Mouse (Mus musculus): ENCODE data around the gene Tead1. TPM values are rescaled to one million over a fixed set of nuclear protein-coding genes. Genes with fewer than 3 reads are reported as not detected.

The Tead1 gene
- polyA plus RNA-seq, 1 experiment, result not detected

DNA sequence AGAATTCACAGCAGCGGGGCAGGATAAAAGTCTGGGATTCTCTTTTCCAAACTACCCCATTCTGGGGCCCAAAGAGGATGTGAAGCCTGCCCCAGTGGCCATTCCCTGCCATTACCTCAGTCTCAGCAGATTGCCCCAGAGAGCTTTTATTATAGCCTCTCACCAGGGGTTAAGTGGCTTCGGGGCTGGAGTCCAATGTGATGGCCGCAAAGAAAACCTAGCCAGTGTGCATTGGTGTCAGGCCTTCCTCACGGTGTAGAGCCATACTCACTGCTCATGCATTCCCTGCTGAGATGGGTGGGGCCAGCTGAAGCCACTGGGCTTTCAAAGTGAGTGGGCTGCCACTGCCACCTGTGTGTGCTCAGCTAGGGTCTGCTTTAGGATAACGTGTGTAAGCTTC, 175.4 kb downstream of the Tead1 start:
- TF ChIP-seq POLR2A (IDR thresholded peaks at IDR 0.05; ENCODE audit: insufficient read depth, low read depth, low read length) (no peak), CTCF (IDR thresholded peaks at IDR 0.05; ENCODE audit: insufficient read depth, low read depth, low read length) (no peak)
- Histone ChIP-seq H3K27ac (ENCODE audit: insufficient read depth, low read depth, low read length) (no peak overlapping the region), H3K4me1 (ENCODE audit: control insufficient read depth, insufficient read depth, low read length) (peaks cover 23% of the 10 kb centered on the region), H3K4me3 (ENCODE audit: insufficient read depth, low read depth, low read length) (no peak overlapping the region)
- whole genome bisulfite sequencing, result 60% methylated on average over 5 of the region's 5 CpGs

DNA sequence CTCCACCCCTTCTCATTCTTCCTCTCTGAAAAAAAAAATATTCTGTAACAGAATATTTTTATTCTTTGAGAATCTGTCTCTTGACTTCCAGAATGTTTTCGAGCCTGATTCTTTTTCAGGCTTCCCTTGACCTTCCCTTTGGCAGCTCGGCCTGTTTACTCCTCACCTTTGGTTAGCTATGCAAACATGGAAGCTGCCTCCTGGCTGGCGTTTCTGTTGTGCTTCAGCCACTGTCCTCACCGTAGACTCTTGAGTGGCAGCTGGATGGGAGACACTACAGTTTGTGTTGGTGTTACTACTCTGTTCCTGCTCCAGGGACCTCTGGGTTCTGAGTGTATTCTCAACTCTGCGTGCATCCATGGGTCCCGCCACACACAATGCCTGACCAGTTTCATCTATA, 176.3 kb downstream of the Tead1 start:
- Histone ChIP-seq H3K4me3 (ENCODE audit: insufficient read depth, low read depth, low read length) (no peak overlapping the region), H3K27ac (ENCODE audit: insufficient read depth, low read depth, low read length) (no peak overlapping the region), H3K4me1 (ENCODE audit: control insufficient read depth, insufficient read depth, low read length) (peaks cover 21% of the 10 kb centered on the region)
- WGBS, result 73% methylated on average over 6 of the region's 6 CpGs
- TF ChIP-seq POLR2A (IDR thresholded peaks at IDR 0.05; ENCODE audit: insufficient read depth, low read depth, low read length) (no peak), CTCF (IDR thresholded peaks at IDR 0.05; ENCODE audit: insufficient read depth, low read depth, low read length) (no peak)

DNA sequence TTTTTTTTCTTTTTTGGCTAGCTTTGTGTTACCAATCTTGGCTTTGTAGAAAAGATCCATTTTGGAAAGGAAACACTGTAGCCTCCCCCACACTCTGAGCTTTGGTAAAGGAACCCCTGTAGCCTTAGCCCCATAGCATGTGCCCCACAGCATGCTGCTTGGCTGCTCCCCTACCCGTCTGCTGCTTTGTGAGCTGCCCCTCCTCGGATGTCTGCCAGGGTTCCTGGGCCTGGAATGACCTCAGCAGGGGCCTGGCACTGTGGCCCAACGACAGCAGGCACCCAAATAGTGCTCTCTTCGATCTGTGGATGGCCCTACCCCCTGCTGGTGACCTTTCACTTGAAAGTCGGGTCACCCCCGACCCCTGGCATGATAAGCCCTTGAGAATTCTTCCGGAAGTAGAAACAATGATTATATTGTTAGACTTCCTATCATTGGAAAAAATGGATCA, 177.0 kb downstream of the Tead1 start:
- H3K4me1 ChIP-seq (ENCODE audit: control insufficient read depth, insufficient read depth, low read length), result peaks cover 20% of the 10 kb centered on the region
- H3K27ac ChIP-seq (ENCODE audit: insufficient read depth, low read depth, low read length), result no peak overlapping the region
- 56% methylated on average over 7 of the region's 7 CpGs for WGBS
- no peak overlapping the region for H3K4me3 ChIP-seq (ENCODE audit: insufficient read depth, low read depth, low read length)
- TF ChIP-seq POLR2A (IDR thresholded peaks at IDR 0.05; ENCODE audit: insufficient read depth, low read depth, low read length), result no peak
- no peak for TF ChIP-seq CTCF (IDR thresholded peaks at IDR 0.05; ENCODE audit: insufficient read depth, low read depth, low read length)

DNA sequence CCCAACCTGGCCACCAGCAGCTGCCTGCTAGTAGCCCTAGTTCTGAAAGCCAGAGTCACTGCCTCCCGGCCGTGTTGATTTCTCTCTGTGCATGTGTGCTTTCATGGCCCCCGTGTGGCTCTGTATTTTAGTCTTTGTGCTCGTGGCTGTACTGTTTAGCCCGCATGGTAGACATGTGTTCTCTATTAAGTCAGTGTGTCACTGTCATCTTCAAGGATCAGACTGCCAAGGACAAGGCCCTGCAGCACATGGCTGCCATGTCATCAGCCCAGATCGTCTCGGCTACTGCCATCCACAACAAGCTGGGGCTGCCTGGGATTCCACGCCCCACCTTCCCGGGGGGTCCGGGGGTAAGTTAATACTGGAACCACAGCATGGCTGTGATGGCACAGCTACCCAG, 177.5 kb downstream of the Tead1 start:
- 79% methylated on average over 10 of the region's 10 CpGs for WGBS
- no peak overlapping the region for H3K4me3 ChIP-seq (ENCODE audit: insufficient read depth, low read depth, low read length)
- peaks cover 20% of the 10 kb centered on the region for H3K4me1 ChIP-seq (ENCODE audit: control insufficient read depth, insufficient read depth, low read length)
- no peak for TF ChIP-seq POLR2A (IDR thresholded peaks at IDR 0.05; ENCODE audit: insufficient read depth, low read depth, low read length)
- TF ChIP-seq CTCF (IDR thresholded peaks at IDR 0.05; ENCODE audit: insufficient read depth, low read depth, low read length), result no peak
- no peak overlapping the region for H3K27ac ChIP-seq (ENCODE audit: insufficient read depth, low read depth, low read length)

DNA sequence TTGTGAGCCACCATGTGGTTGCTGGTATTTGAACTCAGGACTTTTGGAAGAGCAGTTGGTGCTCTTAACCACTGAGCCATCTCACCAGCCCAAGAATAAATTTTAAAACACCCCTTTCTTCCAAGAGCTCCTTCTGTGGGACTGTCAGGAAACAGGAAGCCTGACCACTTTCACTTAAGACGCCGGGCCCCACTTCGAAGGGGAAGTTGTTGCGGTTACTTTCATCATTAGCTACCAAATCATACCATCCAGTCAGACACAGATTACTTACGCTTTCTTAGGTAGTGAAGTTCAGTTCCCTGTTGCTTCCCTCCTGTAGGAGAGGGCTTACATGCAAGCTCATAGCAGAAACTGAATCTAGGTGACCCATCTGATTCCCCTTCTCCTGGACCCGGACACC, 180.8 kb downstream of the Tead1 start:
- 94% methylated on average over 6 of the region's 6 CpGs for WGBS
- no peak for TF ChIP-seq POLR2A (IDR thresholded peaks at IDR 0.05; ENCODE audit: insufficient read depth, low read depth, low read length)
- no peak for TF ChIP-seq CTCF (IDR thresholded peaks at IDR 0.05; ENCODE audit: insufficient read depth, low read depth, low read length)
- Histone ChIP-seq H3K4me3 (ENCODE audit: insufficient read depth, low read depth, low read length) (no peak overlapping the region), H3K4me1 (ENCODE audit: control insufficient read depth, insufficient read depth, low read length) (peaks cover 19% of the 10 kb centered on the region), H3K27ac (ENCODE audit: insufficient read depth, low read depth, low read length) (no peak overlapping the region)

DNA sequence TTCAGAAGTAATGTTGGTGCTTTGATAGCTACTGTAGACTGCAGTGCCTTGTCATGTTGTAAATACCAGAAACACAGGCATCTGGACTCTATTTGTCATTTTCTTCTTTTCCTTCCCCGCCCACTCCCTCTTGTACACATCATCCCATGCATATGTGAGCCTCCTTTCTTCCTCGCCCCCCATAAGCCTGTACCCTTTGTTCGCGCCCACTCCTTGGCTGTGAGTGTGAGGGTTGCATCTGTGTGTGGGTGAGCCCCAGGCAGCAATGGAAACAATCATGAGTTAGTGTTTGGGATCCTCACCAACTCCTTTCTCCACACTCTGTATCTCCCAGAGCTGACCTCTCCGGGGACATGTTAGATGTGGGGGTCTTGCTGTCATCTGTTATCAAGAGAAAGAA, 183.0 kb downstream of the Tead1 start:
- WGBS, result 59% methylated on average over 5 of the region's 5 CpGs
- TF ChIP-seq POLR2A (IDR thresholded peaks at IDR 0.05; ENCODE audit: insufficient read depth, low read depth, low read length), result no peak
- TF ChIP-seq CTCF (IDR thresholded peaks at IDR 0.05; ENCODE audit: insufficient read depth, low read depth, low read length), result no peak
- H3K4me3 ChIP-seq (ENCODE audit: insufficient read depth, low read depth, low read length), result no peak overlapping the region
- peak overlapping the region; percentile 15; the same call in 1 of the 2 replicates for H3K27ac ChIP-seq (ENCODE audit: insufficient read depth, low read depth, low read length)
- H3K4me1 ChIP-seq (ENCODE audit: control insufficient read depth, insufficient read depth, low read length), result peaks cover 5% of the 10 kb centered on the region; the same call in 1 of the 2 replicates

DNA sequence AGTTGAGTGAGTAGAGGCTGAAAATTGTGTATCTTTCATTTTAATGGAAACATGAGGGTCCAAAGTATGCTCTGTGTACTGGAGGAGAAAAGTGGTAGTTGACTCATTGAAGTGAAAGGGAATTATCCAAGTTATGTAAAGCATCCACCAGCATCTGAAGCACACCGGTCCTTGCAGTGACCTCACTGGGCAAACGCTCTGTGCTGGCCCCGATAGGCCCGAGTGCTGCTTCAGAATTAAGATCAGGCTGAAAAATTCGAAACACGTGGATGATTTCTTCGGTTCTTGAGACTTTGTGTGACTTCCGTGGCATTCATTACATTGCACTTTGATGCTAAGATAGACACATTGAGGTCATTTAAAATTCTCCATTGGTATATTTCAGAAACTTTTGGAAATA, 185.1 kb downstream of the Tead1 start:
- Histone ChIP-seq H3K4me3 (ENCODE audit: insufficient read depth, low read depth, low read length) (no peak overlapping the region), H3K4me1 (ENCODE audit: control insufficient read depth, insufficient read depth, low read length) (peaks cover 5% of the 10 kb centered on the region; the same call in 1 of the 2 replicates), H3K27ac (ENCODE audit: insufficient read depth, low read depth, low read length) (no peak overlapping the region)
- no peak for TF ChIP-seq CTCF (IDR thresholded peaks at IDR 0.05; ENCODE audit: insufficient read depth, low read depth, low read length)
- TF ChIP-seq POLR2A (IDR thresholded peaks at IDR 0.05; ENCODE audit: insufficient read depth, low read depth, low read length), result no peak
- 96% methylated on average over 8 of the region's 8 CpGs for WGBS

DNA sequence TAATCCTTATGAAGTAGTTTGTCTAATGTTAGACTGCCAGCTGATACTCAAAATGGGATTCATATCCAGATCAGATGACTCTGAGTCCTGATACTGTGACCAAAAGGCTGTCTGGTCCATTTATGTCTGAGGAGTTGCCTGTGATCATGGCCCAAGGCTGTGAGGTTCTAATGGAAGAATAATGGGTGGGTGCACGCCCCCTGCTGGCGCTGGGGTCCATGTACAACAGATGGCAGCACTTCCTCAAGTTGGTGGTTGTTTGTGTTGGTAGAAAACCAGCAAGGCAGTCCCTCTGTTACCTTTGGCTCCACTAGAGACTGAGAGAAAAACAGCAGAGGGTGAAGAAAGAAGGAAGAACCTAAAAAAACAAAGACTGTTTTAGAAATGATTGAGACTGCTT, 186.6 kb downstream of the Tead1 start:
- Histone ChIP-seq H3K4me1 (ENCODE audit: control insufficient read depth, insufficient read depth, low read length) (peaks cover 5% of the 10 kb centered on the region; the same call in 1 of the 2 replicates), H3K27ac (ENCODE audit: insufficient read depth, low read depth, low read length) (no peak overlapping the region), H3K4me3 (ENCODE audit: insufficient read depth, low read depth, low read length) (no peak overlapping the region)
- 13% methylated on average over 2 of the region's 2 CpGs for WGBS
- TF ChIP-seq CTCF (IDR thresholded peaks at IDR 0.05; ENCODE audit: insufficient read depth, low read depth, low read length), result peak; percentile 70; the same call in 1 of the 2 replicates
- TF ChIP-seq POLR2A (IDR thresholded peaks at IDR 0.05; ENCODE audit: insufficient read depth, low read depth, low read length), result no peak

DNA sequence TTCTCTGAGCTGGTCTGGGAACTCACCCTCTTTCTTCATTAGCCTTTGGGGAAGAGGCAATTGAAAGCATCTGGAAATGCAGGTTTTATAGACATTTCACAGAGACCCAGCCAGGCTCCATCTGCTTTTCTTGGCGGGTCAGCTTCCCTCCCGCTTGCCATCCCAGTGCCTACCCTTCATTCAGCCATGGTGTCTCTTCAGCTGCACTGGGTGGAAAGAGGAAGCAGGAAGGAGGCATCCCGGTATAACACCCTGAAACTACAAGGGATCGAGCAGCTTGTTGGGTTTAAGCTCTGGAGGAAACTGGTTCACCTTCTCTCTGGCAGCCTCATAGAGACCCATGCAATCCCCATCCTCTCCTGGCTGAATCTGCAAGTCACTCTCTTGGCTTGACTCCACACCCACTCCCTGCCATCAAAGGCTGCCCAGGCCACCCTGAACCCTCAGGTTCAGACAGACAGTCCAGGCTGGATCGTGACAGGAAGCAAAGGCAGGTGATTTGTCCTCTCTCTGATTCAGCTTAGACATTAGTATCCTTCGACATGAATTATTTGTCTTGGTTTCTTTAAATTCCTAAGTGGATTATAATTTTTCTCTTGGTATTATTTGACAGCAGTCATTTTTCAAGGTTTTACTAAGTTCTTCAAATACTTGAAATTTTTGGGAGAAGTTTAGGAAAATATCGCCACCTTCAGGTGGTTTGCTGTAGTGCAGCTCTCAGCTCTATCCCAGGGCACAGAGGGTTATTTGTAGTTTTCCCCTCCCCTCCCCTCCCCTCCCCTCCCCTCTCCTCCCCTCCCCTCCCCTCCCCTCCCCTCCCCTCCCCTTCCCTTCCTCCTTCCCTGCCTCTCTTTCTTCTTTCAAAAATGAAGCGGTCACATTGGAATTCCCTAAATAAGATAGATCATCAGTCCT, 189.7 kb downstream of the Tead1 start:
- 60% methylated on average over 7 of the region's 8 CpGs for WGBS
- Histone ChIP-seq H3K27ac (ENCODE audit: insufficient read depth, low read depth, low read length) (no peak overlapping the region), H3K4me1 (ENCODE audit: control insufficient read depth, insufficient read depth, low read length) (no peaks in the 10 kb centered on the region), H3K4me3 (ENCODE audit: insufficient read depth, low read depth, low read length) (no peak overlapping the region)
- TF ChIP-seq CTCF (IDR thresholded peaks at IDR 0.05; ENCODE audit: insufficient read depth, low read depth, low read length) (0 out of 2 replicates have a peak, but pooled peaks have one; percentile 10), POLR2A (IDR thresholded peaks at IDR 0.05; ENCODE audit: insufficient read depth, low read depth, low read length) (no peak)
